Mouse (Mus musculus): ENCODE measurements at regions not wholly inside any gene's neighbourhood (a gene's known extent, or its start where the extent isn't known, plus 50 kb on each side); places are given as distances from the start of the nearest gene placed in this dataset.

DNA sequence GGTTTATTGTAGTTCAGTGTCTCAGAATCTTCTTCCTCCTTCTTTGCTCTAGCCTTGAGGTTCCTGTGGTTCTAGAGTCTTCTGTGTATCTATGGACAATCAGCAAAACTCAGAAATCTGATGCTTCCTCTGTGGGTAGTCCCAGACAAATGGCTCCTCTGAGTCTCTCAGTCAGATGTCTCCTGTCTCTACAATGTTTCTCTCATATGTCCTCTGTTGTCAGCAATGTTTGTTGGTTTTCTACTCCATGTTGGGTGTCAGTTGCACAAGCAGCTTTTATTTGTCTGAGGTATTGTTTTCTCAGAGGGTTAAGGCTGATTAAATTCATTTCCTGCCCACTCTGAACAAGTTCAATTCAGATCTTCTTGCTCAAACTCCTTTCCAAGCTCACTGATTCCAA is 575.8 kb downstream of the Slitrk6 start:
- TF ChIP-seq CTCF (conservative IDR thresholded peaks at IDR 0.05 in 1 of 2, IDR thresholded peaks at IDR 0.05 in 1 of 2; ENCODE audit: low read depth in 2 of 2, low read length in 2 of 2): no peak
- no peak for TF ChIP-seq NELFE (IDR thresholded peaks at IDR 0.05; ENCODE audit: low read depth, low read length)
- TF ChIP-seq JUN (IDR thresholded peaks at IDR 0.05; ENCODE audit: insufficient read depth, low read depth, low read length): no peak
- TF ChIP-seq MXI1 (IDR thresholded peaks at IDR 0.05; ENCODE audit: low read depth, low read length): no peak
- TF ChIP-seq GABPA (IDR thresholded peaks at IDR 0.05; ENCODE audit: insufficient replicate concordance, low read depth, low read length): no peak
- no peak for TF ChIP-seq ZKSCAN1 (IDR thresholded peaks at IDR 0.05; ENCODE audit: borderline replicate concordance, low read depth, low read length)
- no peak for TF ChIP-seq TCF12 (IDR thresholded peaks at IDR 0.05; ENCODE audit: low read depth, low read length)
- no peak for TF ChIP-seq MYC (IDR thresholded peaks at IDR 0.05; ENCODE audit: low read depth, low read length)
- TF ChIP-seq JUND (conservative IDR thresholded peaks at IDR 0.05; ENCODE audit: low read depth, low read length): no peak
- no peak for TF ChIP-seq ZNF384 (IDR thresholded peaks at IDR 0.05; ENCODE audit: low read depth, low read length)
- TF ChIP-seq USF1 (IDR thresholded peaks at IDR 0.05; ENCODE audit: low read depth, low read length): no peak
- no peak for TF ChIP-seq SMC3 (IDR thresholded peaks at IDR 0.05; ENCODE audit: low read depth, low read length)
- TF ChIP-seq EP300 (IDR thresholded peaks at IDR 0.05; ENCODE audit: low read length): no peak
- no peak for TF ChIP-seq ZMIZ1 (IDR thresholded peaks at IDR 0.05; ENCODE audit: low read depth, low read length)
- TF ChIP-seq MAZ (IDR thresholded peaks at IDR 0.05; ENCODE audit: low read depth, low read length): no peak
- TF ChIP-seq ETS1 (conservative IDR thresholded peaks at IDR 0.05; ENCODE audit: low read depth, low read length): no peak
- no peaks in the 10 kb centered on the region for H3K79me2 ChIP-seq (replicated peaks; ENCODE audit: control insufficient read depth, extremely low read depth, insufficient read depth, poor library complexity, severe bottlenecking)
- H3K36me3 ChIP-seq (replicated peaks in 1 of 2; ENCODE audit: control insufficient read depth in 1 of 2, insufficient read depth in 1 of 2, low read length in 1 of 2): no peaks in the 10 kb centered on the region
- no peaks in the 10 kb centered on the region for H3K4me1 ChIP-seq (ENCODE audit: control insufficient read depth in 1 of 2, insufficient read depth in 2 of 2)
- dilution Hi-C loops (cut with MboI; ENCODE audit: extremely low pct_ligation_motif_present, extremely low pct_unique_long_range_greater_than_20kb, low sequenced_read_pairs): no loop called here
- DNase-seq (ENCODE audit: extremely low read depth): no peak
- in situ Hi-C loops (cut with MboI; ENCODE audit: low pct_ligation_motif_present, low pct_unique_long_range_greater_than_20kb, low sequenced_read_pairs): no loop called here
- H3K4me2 ChIP-seq (ENCODE audit: insufficient read depth, low read depth, poor library complexity, severe bottlenecking): no peak overlapping the region
- no peak overlapping the region for H3K9ac ChIP-seq (ENCODE audit: insufficient read depth, low read depth)
- H3K9me3 ChIP-seq (replicated peaks; ENCODE audit: low read length): peaks cover 24% of the 10 kb centered on the region
- H3K27ac ChIP-seq (ENCODE audit: insufficient read depth, low read depth): no peak overlapping the region
- H3K4me3 ChIP-seq (replicated peaks in 1 of 3; ENCODE audit: low read depth in 2 of 3, low read length in 2 of 3, poor library complexity in 1 of 3): no peak overlapping the region
- no peaks in the 10 kb centered on the region for H3K27me3 ChIP-seq (replicated peaks)

DNA sequence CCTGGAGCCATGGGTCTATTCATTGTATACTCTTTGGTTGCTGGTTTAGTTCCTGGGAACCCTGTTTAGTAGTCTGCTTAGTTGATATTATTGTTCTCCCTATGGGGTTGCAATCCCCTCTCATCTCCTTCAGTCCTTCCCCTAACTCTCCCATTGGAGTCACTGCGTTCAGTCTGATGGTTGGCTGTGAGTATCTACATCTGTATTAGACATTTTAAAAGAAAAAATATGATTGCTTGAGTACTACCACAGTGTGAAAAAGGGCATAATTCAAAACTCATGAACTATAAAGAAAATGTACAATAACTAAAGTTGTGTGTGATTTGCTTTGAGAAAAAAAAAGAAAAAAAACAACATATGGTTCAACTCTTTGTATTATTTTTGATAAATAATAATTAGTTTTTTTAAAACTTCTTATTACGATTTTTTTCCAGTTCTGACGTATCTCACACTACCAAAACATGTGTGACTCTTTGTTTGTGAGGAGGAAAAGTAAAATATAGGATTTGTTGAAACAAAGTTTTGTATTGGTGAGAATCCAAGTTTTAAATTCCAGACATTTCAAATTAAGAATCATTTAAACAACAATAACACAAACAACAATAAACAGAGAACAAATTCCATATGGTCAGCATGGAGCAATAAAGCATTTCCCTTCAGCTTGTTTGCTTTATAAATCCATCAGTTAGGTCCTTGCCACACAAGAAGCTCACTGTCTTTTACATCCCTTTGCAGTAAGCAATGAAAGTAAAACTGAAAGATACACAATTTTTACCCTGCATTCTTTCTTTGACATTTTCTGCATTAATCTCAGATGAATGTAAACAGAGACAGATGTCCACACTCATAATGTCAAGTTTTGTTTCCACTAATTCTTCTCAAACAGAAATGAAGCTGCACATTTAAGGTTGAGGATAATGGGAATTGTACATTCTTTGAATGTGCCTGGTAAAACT is 583.5 kb downstream of the Slitrk6 start:
- dilution Hi-C loops (cut with MboI; ENCODE audit: extremely low pct_ligation_motif_present, extremely low pct_unique_long_range_greater_than_20kb, low sequenced_read_pairs): no loop called here
- H3K4me3 ChIP-seq (replicated peaks in 1 of 3; ENCODE audit: low read depth in 2 of 3, low read length in 2 of 3, poor library complexity in 1 of 3): no peak overlapping the region
- H3K27me3 ChIP-seq (replicated peaks): no peaks in the 10 kb centered on the region
- H3K9me3 ChIP-seq (replicated peaks; ENCODE audit: low read length): peaks cover 22% of the 10 kb centered on the region
- DNase-seq (ENCODE audit: extremely low read depth): no peak
- H3K36me3 ChIP-seq (replicated peaks in 1 of 2; ENCODE audit: control insufficient read depth in 1 of 2, insufficient read depth in 1 of 2, low read length in 1 of 2): no peaks in the 10 kb centered on the region
- no peak overlapping the region for H3K9ac ChIP-seq (ENCODE audit: insufficient read depth, low read depth)
- H3K4me2 ChIP-seq (ENCODE audit: insufficient read depth, low read depth, poor library complexity, severe bottlenecking): no peak overlapping the region
- H3K27ac ChIP-seq (ENCODE audit: insufficient read depth, low read depth): no peak overlapping the region
- in situ Hi-C loops (cut with MboI; ENCODE audit: low pct_ligation_motif_present, low pct_unique_long_range_greater_than_20kb, low sequenced_read_pairs): no loop called here
- no peaks in the 10 kb centered on the region for H3K79me2 ChIP-seq (replicated peaks; ENCODE audit: control insufficient read depth, extremely low read depth, insufficient read depth, poor library complexity, severe bottlenecking)
- no peaks in the 10 kb centered on the region for H3K4me1 ChIP-seq (ENCODE audit: control insufficient read depth in 1 of 2, insufficient read depth in 2 of 2)
- TF ChIP-seq MXI1 (IDR thresholded peaks at IDR 0.05; ENCODE audit: low read depth, low read length) (no peak), TBP (conservative IDR thresholded peaks at IDR 0.05; ENCODE audit: low read depth, low read length) (no peak), ELF1 (IDR thresholded peaks at IDR 0.05; ENCODE audit: low read depth, low read length) (no peak), POLR2AphosphoS2 (IDR thresholded peaks at IDR 0.05; ENCODE audit: low read depth, low read length) (no peak), ZC3H11A (IDR thresholded peaks at IDR 0.05; ENCODE audit: low read depth, low read length) (no peak)

Data from CH12.LX (cell line).